Mouse (Mus musculus): ENCODE data around the gene Shc2. TPM values are rescaled to one million over a fixed set of nuclear protein-coding genes. Genes with fewer than 3 reads are reported as not detected.

Shc2 gene
- total and polyA plus RNA-seq, 3 experiments = not detected

- no peak for DNase-seq (ENCODE audit: low read depth, low spot score)
- Histone ChIP-seq H3K79me2 (ENCODE audit: control insufficient read depth, insufficient read depth, low read length, poor library complexity) (no peaks in the 10 kb centered on the region), H3K36me3 (ENCODE audit: control insufficient read depth in 1 of 2, insufficient read depth in 2 of 2, low read length in 2 of 2) (no peaks in the 10 kb centered on the region), H3K27me3 (ENCODE audit: control insufficient read depth in 1 of 2, insufficient read depth in 2 of 2, low read length in 2 of 2) (peaks cover 0 to 3% of the 10 kb centered on the region in 2 experiments; a peak in 3 of 4 replicates), H3K9me3 (replicated peaks; ENCODE audit: insufficient read depth, low read length) (no peaks in the 10 kb centered on the region), H3K9ac (ENCODE audit: control insufficient read depth, low read depth, low read length, poor library complexity, severe bottlenecking) (no peak overlapping the region), H3K27ac (ENCODE audit: control insufficient read depth, low read depth, low read length) (no peak overlapping the region), H3K4me3 (ENCODE audit: control insufficient read depth in 1 of 2, insufficient read depth in 1 of 2, low read depth in 2 of 2, low read length in 2 of 2) (no peak overlapping the region), H3K4me1 (ENCODE audit: control insufficient read depth in 1 of 2, insufficient read depth in 2 of 2, low read length in 2 of 2) (no peaks in the 10 kb centered on the region)
- no peak for TF ChIP-seq JUND (IDR thresholded peaks at IDR 0.05; ENCODE audit: low read depth, low read length)
- TF ChIP-seq E2F4 (IDR thresholded peaks at IDR 0.05; ENCODE audit: borderline replicate concordance, low read depth, low read length) = no peak
- TF ChIP-seq NELFE (IDR thresholded peaks at IDR 0.05; ENCODE audit: low read depth, low read length) = no peak
- no peak for TF ChIP-seq ZKSCAN1 (IDR thresholded peaks at IDR 0.05; ENCODE audit: low read depth, low read length)
- TF ChIP-seq MXI1 (IDR thresholded peaks at IDR 0.05; ENCODE audit: low read depth, low read length) = no peak
- no peak for TF ChIP-seq POLR2A (IDR thresholded peaks at IDR 0.05; ENCODE audit: control insufficient read depth in 1 of 2, insufficient read depth in 1 of 2, low read depth in 1 of 2, low read length in 2 of 2, poor library complexity in 1 of 2)
Observed at GRCm38 (mm10) chr10:79606537-79606936, 31.2 kb downstream of the Shc2 start.

GRCm38 (mm10) chr10:79597936-79598230 lies 39.8 kb downstream of the Shc2 start:
- no peak for TF ChIP-seq ZNF384 (IDR thresholded peaks at IDR 0.05; ENCODE audit: low read depth, low read length)
- TF ChIP-seq RCOR1 (IDR thresholded peaks at IDR 0.05; ENCODE audit: low read depth, low read length) = no peak
- no peak for TF ChIP-seq MYB (IDR thresholded peaks at IDR 0.05; ENCODE audit: low read depth, low read length)
- TF ChIP-seq NRF1 (IDR thresholded peaks at IDR 0.05; ENCODE audit: insufficient read depth, low read depth, low read length, poor library complexity, severe bottlenecking) = no peak
- TF ChIP-seq ZKSCAN1 (IDR thresholded peaks at IDR 0.05; ENCODE audit: low read depth, low read length) = no peak
- no peak for TF ChIP-seq MYC (IDR thresholded peaks at IDR 0.05; ENCODE audit: low read depth, low read length)
- Histone ChIP-seq H3K27ac (ENCODE audit: control insufficient read depth, low read depth, low read length) (no peak overlapping the region), H3K79me2 (ENCODE audit: control insufficient read depth, insufficient read depth, low read length, poor library complexity) (no peaks in the 10 kb centered on the region), H3K9me3 (replicated peaks; ENCODE audit: insufficient read depth, low read length) (no peaks in the 10 kb centered on the region), H3K4me3 (ENCODE audit: control insufficient read depth in 1 of 2, insufficient read depth in 1 of 2, low read depth in 2 of 2, low read length in 2 of 2) (no peak overlapping the region), H3K9ac (ENCODE audit: control insufficient read depth, low read depth, low read length, poor library complexity, severe bottlenecking) (no peak overlapping the region), H3K4me1 (ENCODE audit: control insufficient read depth in 1 of 2, insufficient read depth in 2 of 2, low read length in 2 of 2) (peaks cover 4 to 10% of the 10 kb centered on the region in 2 experiments), H3K36me3 (ENCODE audit: control insufficient read depth in 1 of 2, insufficient read depth in 2 of 2, low read length in 2 of 2) (peaks cover 0 to 5% of the 10 kb centered on the region in 2 experiments; a peak in 2 of 4 replicates), H3K27me3 (ENCODE audit: control insufficient read depth in 1 of 2, insufficient read depth in 2 of 2, low read length in 2 of 2) (no peaks in the 10 kb centered on the region; a peak in 2 of 4 replicates)
- DNase-seq (ENCODE audit: low read depth, low spot score) = no peak

- H3K36me3 ChIP-seq (ENCODE audit: control insufficient read depth in 1 of 2, insufficient read depth in 2 of 2, low read length in 2 of 2) = peaks cover 0 to 5% of the 10 kb centered on the region in 2 experiments; a peak in 2 of 4 replicates
- H3K9me3 ChIP-seq (replicated peaks; ENCODE audit: insufficient read depth, low read length) = no peaks in the 10 kb centered on the region
- TF ChIP-seq USF2 (IDR thresholded peaks at IDR 0.05; ENCODE audit: borderline replicate concordance in 1 of 2, insufficient read depth in 1 of 2, low read depth in 1 of 2, low read length in 2 of 2) (no peak), CHD1 (IDR thresholded peaks at IDR 0.05; ENCODE audit: low read depth, low read length) (no peak), KAT2A (conservative IDR thresholded peaks at IDR 0.05; ENCODE audit: low read depth, low read length) (no peak), ZNF384 (IDR thresholded peaks at IDR 0.05; ENCODE audit: low read depth, low read length) (no peak), USF1 (IDR thresholded peaks at IDR 0.05; ENCODE audit: low read depth, low read length) (no peak), BHLHE40 (IDR thresholded peaks at IDR 0.05; ENCODE audit: borderline replicate concordance, low read depth, low read length) (no peak), POLR2A (IDR thresholded peaks at IDR 0.05; ENCODE audit: control insufficient read depth in 1 of 2, insufficient read depth in 1 of 2, low read depth in 1 of 2, low read length in 2 of 2, poor library complexity in 1 of 2) (no peak), ELF1 (IDR thresholded peaks at IDR 0.05; ENCODE audit: low read depth, low read length) (no peak), RAD21 (IDR thresholded peaks at IDR 0.05; ENCODE audit: low read depth, low read length) (no peak), GABPA (IDR thresholded peaks at IDR 0.05; ENCODE audit: low read depth, low read length) (no peak), RCOR1 (IDR thresholded peaks at IDR 0.05; ENCODE audit: low read depth, low read length) (no peak), SMC3 (IDR thresholded peaks at IDR 0.05; ENCODE audit: low read depth, low read length) (no peak), UBTF (IDR thresholded peaks at IDR 0.05; ENCODE audit: borderline replicate concordance, insufficient read depth, low read depth, low read length) (no peak), MXI1 (IDR thresholded peaks at IDR 0.05; ENCODE audit: low read depth, low read length) (no peak)
- no peak overlapping the region for H3K9ac ChIP-seq (ENCODE audit: control insufficient read depth, low read depth, low read length, poor library complexity, severe bottlenecking)
- no peak overlapping the region for H3K4me3 ChIP-seq (ENCODE audit: control insufficient read depth in 1 of 2, insufficient read depth in 1 of 2, low read depth in 2 of 2, low read length in 2 of 2)
- H3K79me2 ChIP-seq (ENCODE audit: control insufficient read depth, insufficient read depth, low read length, poor library complexity) = no peaks in the 10 kb centered on the region
- H3K27me3 ChIP-seq (ENCODE audit: control insufficient read depth in 1 of 2, insufficient read depth in 2 of 2, low read length in 2 of 2) = no peaks in the 10 kb centered on the region; a peak in 2 of 4 replicates
- H3K4me1 ChIP-seq (ENCODE audit: control insufficient read depth in 1 of 2, insufficient read depth in 2 of 2, low read length in 2 of 2) = peaks cover 4 to 10% of the 10 kb centered on the region in 2 experiments
- DNase-seq (ENCODE audit: low read depth, low spot score) = peak; percentile 23
- H3K27ac ChIP-seq (ENCODE audit: control insufficient read depth, low read depth, low read length) = no peak overlapping the region
Observed at GRCm38 (mm10) chr10:79597051-79597935, 40.4 kb downstream of the Shc2 start.
